Mouse (Mus musculus) left cerebral cortex, adult 11 months (tissue): ENCODE data around the gene 4930404H24Rik.
"Not testable (repeated sequence)": the region's sequence is repeated elsewhere in the genome, so short reads cannot be mapped to it uniquely, and the experiment has no call there.

Experiments
- DNase-seq: peaks from one replicate; pipeline ENCODE4 v3.0.0; 2022; ENCODE audit warnings: low spot score

Gene 4930404H24Rik

DNA sequence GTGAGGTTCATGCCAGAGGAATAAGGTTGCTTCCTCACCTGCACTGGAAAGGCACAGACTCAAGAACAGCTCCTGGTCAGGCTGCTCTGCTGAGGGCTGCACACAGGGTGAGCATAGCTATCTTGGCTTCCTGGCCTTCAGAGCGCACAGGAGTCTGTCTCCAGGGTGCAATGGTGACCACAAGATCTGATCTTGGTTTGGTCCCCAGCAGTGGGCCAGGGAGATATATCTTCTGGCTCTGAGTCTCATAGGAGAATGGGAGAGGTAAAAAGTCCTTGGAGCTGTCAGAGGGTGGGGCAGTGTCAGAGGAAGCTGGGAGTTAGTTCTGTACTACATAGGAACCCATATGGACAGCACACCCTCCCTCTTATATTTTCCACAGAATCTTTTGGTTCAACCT is 13.1 kb upstream of the 4930404H24Rik start:
- no peak for DNase-seq

GRCm38 (mm10) chr2:153481108-153481860 is 11.3 kb upstream of the 4930404H24Rik start:
- DNase-seq = no peak

DNA sequence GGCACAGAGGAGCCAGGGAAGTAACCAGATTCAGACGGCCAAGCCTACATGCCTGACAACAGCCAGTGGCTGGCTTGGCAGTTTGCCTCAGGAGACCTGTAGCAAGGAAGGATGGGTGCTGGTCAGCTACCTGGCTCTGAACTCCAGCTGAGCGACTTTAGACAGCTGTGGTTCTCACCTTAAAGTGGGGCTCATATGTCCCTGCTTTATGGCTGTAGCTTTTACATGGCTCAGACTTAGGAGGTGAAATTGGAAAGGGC is 10.8 kb upstream of the 4930404H24Rik start:
- DNase-seq = no peak

- DNase-seq = no peak
Measured at GRCm38 (mm10) chr2:153483118-153483983, 9.2 kb upstream of the 4930404H24Rik start.

GRCm38 (mm10) chr2:153484071-153484470 is 8.5 kb upstream of the 4930404H24Rik start:
- DNase-seq = no peak

DNA sequence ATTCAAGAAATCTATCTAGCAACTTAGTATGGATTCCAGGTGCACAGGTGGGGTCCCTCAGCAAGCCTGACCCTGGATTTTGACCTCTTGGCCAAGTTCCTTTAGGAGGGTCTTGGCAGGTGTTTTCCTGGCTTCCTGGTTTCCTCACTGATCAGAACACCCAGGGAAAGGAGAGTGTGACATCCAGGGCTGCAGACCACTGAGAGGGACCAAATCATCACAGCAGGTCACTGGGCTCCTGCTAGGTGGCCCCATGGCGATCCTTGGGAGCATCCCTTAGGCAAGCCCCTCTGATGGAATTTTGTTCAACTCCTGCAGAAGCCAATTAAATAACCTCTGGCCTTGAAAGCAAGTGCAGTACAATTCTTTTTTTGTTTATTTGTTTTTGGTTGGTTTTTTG is 2.5 kb upstream of the 4930404H24Rik start:
- DNase-seq = no peak

GRCm38 (mm10) chr2:153490940-153491339 is 1.6 kb upstream of the 4930404H24Rik start:
- DNase-seq = no peak

GRCm38 (mm10) chr2:153491512-153492178 is 945 bp upstream of the 4930404H24Rik start:
- no peak for DNase-seq

GRCm38 (mm10) chr2:153492179-153492517 is 442 bp upstream of the 4930404H24Rik start:
- no peak for DNase-seq

- no peak for DNase-seq
Measured at GRCm38 (mm10) chr2:153493393-153493731, 772 bp downstream of the 4930404H24Rik start.

- DNase-seq = no peak
Measured at GRCm38 (mm10) chr2:153493781-153494292, 1.2 kb downstream of the 4930404H24Rik start.

- no peak for DNase-seq
Measured at GRCm38 (mm10) chr2:153494293-153494811, 1.8 kb downstream of the 4930404H24Rik start.

GRCm38 (mm10) chr2:153495391-153495790 is 2.8 kb downstream of the 4930404H24Rik start:
- not testable (repeated sequence) for DNase-seq

DNA sequence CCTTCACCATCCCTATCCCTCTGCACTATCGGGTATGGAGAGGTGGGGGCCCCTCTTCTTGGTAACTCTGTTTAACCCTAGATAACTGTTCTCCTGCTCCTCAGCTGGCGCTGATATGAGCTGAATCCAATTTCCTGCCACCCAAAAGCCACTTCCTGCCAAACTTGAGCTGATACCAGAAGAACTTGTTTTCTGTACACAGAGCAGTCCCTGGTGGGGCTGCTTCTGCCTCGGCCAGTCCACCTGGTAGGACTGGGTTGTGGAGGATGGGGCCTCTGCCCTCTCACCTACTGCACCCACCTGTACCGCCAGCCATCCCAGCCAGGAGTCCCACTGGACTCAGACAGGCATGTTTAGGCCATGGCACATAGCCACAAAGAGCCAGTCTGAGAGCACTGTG is 3.2 kb downstream of the 4930404H24Rik start:
- no peak for DNase-seq

- no peak for DNase-seq
Measured at GRCm38 (mm10) chr2:153496301-153496700, 3.7 kb downstream of the 4930404H24Rik start.

- DNase-seq = no peak
Measured at GRCm38 (mm10) chr2:153496898-153497297, 4.3 kb downstream of the 4930404H24Rik start.

DNA sequence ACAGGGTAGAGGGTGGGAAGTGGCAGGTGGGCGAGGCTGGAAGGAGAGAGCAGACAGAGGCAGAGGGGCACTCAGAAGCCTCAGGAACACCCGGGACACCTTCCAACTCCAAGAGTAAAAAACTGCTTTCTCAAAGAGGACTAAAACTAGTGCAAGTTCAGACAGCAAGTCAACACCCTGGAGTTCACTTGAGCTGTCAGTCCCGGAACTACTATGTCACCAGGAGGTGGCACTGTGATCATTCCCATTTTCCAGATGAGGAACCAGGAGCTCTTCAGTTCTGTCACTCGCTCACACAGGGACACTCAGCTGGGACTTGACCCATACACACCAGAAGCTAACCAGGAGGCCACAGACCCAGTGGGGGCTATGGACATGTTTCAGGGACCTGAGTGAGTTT is 6.6 kb downstream of the 4930404H24Rik start:
- DNase-seq = no peak

DNA sequence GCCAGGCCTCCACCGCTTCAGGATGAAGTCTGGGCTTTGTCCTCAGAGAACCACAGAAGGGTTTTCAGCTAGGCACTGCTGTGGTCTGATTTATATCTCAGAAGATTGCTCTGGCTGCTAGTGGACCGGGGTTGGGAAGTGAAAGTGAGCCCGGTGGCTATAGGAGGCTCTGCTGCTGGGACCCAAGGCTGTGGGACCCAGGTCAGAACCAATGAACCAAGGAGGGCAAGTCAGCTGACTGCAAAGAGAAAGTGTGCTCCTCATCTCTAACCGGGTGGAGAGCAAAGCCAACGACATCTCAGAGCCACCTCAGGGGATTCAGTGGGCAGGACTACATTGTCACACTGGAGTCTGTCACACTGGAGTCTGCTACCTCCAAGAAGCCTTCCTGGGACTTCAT is 13.8 kb downstream of the 4930404H24Rik start:
- DNase-seq = no peak

DNA sequence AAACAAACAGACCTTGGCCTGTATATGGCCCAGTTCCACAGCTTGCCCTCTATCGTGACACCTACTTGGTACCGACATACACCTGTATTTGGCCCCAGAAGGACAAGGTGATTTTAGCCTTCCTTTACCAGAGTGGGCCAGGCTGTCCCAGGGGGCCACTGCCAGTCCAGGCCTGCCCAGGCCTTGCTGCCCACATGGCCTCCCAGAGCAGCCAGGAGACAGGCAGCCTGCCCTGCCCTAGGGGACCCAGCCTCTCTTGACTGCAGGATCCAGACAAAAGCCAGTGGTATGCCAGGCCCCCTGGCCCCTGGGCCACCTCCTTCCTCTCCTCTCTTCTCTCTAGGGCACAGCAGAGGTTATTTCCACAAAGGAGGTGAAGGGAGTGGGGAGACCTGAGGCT is 15.4 kb downstream of the 4930404H24Rik start:
- no peak for DNase-seq

- no peak for DNase-seq
Measured at GRCm38 (mm10) chr2:153508405-153508804, 15.8 kb downstream of the 4930404H24Rik start.

DNA sequence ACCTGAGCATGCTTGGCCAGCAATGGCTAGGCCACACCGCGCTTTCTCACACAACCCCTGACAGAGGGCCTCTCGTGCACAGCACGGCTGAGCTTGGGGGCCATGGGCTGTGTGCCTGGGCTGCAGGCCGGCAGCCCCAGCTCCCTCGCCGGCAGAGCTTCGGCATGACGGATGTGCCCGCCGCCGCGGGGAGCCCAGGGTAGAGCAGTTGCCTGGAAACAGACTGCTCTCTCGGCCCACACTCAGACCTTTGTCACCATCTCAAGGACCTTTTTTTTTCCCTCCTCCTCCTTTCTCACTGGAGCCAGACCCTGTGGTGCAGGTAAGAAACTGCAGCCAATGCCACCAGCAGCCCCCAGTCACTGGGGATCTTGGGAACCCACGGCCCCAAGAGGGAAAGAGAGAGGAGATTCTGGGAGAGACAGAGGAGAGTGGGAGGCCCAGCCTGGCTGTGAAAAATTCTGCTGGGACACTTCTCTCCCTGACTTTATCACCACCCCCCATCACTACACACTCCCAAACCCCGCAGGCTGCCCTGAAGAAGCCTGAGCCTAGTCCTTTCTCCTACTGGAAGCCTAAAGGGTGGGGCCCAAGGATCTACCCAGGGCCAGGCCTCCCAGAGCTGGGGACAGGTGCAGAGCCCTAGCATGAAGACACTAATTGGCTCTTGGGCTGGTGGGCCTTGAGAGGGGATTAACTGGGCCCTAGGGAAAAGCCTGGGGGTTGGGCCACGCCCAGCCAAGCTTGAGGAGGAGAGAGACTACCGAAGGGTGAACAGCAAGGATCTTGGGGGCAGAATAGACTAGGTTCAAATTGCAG is 16.8 kb downstream of the 4930404H24Rik start:
- no peak for DNase-seq

DNA sequence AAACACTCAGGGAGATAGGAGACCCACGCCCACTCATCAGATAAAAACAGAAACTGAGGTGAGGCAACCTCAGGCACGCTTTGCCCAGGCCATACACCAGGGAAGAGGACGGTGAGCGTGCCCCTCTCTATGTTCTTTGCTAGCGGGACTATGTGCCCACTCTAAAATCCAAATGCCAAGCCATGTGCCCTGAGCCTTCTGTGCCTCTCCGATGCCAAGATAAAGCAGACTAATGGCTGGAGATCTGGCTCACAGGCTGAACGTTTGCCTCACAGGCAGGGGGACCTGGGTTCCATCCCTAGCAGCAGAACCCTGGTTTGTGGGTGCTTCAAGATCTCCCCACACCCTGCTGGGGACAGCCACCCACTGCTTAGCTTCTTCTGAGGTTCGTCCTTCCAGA is 17.5 kb downstream of the 4930404H24Rik start:
- no peak for DNase-seq
